Mouse (Mus musculus) right cerebral cortex, postnatal 4 days (tissue): ENCODE measurements at regions not wholly inside any gene's neighbourhood (a gene's known extent, or its start where the extent isn't known, plus 50 kb on each side); places are given as distances from the start of the nearest gene placed in this dataset.

ENCODE experiments used
- DNase-seq: peaks from one replicate; pipeline ENCODE4 v3.0.0-alpha.2; 2022

DNA sequence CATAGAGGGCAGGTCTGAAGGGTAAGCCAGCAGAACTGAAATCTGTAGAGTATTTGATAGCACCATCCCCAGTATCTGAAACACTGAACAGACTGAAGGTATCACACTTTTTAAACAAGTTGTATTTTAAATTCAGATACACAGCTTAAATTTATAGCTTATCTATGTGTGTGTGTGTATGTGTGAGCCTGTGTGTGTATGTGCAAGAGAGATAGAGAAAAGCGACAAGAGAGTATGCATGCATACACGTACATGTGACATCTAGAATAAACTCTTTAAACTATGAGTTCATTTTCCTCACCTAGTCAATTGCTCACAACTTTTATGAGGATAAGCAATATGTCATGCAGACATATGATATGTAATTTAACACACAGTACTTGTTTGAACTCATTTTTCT is 588.7 kb downstream of the Cetn3 start:
- DNase-seq = no peak

DNA sequence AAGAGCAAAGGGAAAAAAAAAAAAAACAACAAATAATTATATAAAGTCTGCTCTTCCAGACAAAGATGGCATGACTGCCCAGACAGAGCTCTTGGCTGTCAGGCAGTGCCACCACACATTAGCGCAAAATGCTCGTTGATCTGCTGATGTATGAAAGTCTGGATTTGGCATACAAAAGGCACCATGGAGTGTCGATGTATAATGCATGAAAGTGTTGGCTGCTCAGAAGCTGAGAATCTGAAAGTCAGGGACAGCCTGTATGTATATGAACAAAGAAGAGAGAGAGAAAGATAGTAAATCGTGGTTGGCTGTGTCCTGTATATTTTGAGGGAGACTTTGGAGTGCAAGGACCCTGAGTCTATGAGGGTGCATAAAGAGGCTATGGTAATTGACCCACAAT is 589.7 kb downstream of the Cetn3 start:
- DNase-seq = no peak

DNA sequence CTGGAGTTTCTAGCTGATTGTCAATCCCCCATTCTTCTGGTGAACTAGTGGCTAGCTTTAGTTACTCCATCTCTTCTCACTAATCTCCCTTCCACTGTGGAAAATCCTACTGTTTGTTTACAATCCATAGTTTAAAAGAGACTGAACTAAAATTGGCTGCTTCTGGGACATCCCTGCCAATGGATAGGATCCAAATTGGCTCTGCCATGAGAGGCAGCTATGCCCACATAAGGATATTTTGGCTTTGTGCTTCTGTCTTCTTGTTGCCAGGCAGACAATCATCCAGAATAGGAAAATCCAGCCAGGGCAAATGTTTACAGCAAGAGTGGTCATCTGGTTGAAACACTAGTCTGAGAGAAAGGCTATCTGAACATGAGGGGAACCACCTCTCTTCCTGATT is 610.0 kb downstream of the Cetn3 start:
- DNase-seq = no peak

DNA sequence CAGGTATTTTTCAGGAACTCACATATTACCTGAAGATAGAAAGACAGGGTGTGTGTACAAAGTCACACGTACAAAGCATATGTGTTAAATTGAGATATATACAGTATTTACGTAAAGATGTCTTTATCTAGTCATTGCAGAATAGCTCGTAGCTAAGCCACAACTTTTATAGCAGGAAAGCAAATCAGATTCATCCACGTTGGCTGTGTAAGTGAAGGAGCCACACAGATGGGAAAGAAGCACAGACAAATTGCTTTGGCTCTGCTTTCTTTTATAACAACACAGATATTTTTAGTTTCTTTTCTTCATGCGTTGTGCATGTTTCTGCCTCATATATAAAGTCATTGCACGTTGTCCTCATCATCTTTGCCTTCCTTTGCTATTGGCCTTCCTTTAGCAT is 610.6 kb downstream of the Cetn3 start:
- DNase-seq = no peak

DNA sequence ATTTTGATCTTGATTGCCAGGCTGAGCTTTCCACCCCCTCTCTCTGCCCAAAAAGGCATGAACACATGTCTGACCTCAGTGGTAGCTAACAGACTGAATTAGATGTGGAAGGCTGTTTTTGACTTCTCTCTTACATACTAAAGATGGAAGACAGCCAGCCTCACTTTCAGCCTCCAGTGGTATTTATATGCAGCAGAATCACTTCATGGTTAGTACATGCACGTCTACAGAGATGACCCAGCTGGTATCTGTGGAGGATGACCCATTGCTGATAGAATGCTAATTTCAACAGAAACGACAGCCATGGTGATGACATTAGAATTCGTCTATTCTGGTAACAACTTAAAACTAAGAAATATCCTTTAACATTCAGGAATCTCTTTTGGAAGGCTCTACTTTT is 630.8 kb downstream of the Cetn3 start:
- DNase-seq = no peak

DNA sequence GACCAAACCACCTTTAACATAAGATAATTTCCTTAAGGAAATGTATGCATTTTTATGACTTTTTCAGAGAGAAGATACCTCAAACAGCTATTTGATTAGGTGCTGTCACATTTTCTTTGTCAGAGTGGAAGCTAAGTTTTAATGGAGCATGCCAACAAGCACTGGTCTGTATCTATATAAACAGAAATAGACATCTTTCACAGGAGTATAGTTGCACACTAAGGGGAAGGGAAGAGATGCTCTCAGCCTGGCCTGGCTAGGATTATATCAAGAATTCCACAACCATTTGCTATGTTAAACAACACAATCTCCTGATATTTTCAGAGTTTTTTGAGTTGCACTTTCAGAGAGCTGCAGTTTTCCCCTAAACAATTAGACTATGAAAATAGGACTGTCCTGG is 638.1 kb downstream of the Cetn3 start:
- DNase-seq = no peak

DNA sequence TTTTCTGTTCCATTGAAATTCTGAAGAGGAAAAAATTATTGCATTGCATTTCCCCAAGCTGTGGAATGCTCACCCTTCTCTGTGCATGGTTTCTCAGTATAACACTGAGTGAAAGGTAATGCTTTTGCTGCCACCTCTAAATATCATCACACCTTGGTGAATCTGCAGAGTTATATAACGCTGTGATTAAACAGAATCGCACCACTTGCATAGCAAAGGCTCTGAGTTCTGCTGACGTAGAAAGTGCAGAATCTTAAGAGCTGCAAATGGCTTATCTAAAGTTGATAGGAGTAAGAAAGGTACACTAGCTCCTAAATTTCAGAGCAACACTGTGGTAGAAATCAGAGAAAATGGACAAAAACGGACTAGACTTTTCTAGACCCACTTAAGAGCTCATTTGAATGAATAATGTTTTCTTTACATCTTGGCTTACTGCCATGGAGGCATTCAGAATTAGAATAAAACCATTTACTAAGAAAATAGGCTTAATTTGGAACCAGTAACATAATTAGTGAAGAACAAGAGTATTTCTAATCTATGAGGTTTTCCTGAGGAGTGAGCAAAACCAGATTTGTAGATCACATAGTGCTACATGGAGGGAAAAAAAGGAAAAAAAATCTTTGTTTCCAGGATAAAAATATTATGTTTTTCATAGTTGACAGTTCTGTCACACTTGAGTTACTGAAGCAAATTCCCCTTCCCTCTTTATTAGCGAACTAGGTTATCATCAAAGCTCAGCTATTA is 641.2 kb downstream of the Cetn3 start:
- DNase-seq = no peak

DNA sequence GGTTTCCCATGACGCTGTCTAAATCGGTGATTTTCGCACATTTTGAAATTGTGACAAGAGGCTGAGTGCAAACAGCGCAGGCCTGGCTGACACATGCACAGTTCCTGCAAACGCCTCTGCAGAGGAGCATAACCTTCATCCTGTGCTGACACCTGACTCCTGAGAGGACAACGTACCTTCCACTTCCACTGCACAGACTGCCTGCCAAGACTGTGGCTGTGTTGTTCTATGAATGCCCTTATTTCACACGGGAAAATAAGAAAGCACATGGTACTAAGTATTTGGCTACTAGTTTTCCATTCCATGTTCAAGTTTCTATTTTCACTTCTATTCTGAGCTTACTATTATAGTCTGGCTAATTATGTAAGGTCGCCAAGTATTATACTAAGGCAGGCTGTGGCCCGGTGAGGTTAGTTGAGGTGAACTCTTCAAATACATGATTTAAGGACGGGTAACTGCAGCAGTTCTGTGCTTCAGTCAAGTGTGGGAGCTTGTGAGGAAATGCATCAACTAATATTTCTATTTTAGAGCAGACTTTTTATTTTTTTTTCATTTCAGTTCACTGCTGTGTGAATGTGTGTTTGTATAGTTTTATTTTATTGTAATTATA is 642.0 kb downstream of the Cetn3 start:
- no peak for DNase-seq

DNA sequence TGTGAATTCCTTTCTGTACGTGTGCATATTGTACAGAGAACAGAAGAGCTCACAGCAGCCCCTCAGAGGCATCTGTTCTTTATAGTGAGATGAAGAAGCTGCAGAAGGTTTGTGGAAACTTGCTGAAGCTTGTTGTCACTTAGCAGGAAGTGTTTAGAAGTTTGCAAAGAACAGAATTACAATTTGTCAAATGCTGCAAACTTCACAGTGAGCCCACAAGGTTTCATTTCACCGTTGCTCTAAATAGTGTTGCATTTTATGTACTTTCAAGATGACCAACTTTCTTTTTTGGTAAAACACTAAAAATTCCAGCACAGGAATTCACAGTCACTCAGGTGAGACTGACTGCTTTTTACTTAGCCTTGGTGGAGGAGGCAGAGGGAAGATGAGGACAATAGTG is 649.5 kb downstream of the Cetn3 start:
- no peak for DNase-seq

DNA sequence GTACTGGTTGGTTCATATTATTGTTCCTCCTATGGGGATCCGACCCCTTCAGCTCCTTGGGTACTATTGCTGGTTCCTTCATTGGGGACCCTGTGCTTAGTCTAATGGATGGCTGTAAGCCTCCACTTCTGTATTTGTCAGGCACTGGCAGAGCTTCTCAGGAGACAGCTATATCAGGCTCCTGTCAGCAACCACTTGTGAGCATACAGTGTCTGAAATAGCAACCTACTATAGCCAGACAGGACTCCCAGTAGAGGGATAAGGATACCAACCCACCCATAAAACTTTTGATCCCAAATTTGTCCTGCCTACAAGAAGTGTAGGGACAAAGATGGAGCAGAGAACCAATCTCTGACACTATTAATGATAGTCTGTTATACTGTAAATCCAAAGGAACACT is 656.4 kb downstream of the Cetn3 start:
- DNase-seq = no peak

DNA sequence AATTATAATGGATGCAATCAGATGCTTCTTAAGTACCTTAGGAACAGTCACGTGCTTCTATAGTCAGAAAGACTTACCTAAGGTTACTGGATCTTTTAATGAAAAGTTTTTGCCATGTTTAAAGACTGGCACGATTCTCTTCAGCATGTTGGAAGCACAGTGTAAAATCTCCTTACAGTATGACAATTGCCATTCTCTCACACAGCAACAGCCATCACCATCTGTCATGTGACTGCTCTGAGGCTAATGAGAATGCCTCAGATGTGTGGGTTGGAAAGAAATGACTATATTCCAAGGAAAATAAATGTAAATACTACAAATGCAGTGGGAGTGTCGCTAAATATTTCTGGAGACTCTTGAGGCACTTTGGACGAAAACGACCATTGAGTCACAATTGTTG is 670.8 kb downstream of the Cetn3 start:
- DNase-seq = no peak

DNA sequence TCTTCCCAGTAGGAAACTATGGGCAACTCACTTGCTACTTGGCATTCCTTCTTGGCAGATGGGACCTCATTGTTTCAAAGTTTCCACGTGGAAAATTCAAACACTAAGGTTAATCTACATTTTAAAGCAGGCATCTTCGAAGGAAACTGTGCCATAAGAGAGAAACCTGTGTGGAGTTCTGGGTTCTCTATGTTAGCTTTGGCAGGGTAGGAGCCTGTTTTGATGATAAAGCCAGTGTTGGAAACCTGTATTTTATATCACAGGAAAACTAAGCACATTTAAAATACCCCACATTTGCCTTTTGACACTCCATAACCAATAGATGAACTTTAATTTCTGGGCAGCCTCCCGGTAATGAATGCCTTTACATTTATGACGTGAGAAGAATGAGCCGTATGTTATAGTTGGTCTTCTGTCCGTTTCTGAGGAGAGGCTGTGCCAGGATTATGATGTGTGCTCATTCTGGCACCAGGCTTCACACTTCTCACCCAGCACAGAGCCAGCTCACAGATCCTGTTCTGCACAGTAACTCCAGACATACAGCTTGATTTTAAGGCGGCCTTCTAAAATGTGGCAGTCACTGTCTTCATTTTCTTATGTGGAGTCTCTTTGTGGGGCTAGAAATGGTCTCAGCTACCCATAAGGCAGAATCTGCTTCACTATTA is 700.5 kb downstream of the Cetn3 start:
- DNase-seq = no peak

DNA sequence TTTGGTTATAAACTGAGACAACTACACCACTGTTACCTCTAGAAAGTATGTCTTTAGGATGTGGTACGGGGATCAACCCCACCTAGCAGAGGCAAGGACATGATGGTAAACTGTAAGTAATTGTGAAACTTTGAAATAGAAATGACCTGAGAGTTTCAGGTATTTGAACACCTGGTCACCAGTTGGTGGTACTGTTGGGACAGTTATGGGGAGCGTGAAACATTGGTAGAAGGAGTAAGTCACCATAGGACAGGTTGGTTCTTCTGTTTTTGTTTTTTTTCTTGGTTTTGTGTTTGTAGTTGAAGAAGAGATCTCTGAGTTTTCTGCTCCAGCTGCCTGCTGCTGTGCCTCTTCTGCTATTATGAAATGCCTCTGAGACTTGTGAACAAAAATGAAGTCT is 713.7 kb downstream of the Cetn3 start:
- DNase-seq = no peak

DNA sequence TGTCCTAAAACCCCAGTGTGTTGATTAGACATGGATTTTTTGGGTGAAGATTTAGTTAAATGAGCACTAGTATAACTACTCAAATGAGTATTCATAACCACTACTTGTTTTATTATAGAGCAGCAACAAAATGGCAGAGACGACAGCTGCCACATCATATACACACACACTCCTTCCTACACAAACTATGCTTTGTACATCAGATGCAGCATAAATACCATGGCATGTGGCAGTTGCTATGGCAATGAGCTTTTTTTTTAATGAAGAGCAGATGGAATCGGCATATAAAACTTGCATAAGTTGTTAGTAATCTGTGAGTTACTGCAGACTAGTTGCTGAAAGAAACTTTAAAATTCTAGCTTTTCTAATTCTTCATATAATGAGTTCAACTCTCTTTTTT is 725.3 kb downstream of the Cetn3 start:
- no peak for DNase-seq

DNA sequence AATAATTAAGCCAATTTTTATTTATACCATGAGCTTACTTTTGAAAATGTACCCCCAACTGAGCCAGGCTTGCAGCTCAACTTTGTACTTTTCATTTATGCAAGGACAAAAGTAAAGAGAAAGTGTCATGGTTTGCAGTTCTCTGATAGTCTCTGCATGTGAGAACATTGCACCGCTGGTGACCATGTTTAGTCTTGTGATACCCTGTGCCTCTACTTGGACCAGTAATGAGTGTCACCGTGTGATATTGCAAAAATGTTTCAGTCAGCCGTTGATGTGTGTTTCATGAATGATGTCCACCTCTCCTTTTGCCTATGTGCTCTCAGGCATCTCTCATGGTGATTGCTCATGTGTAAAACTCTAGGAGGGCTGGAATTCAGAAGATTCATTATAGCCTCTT is 726.6 kb downstream of the Cetn3 start:
- no peak for DNase-seq
